ENCODE assay signal across 9 mouse cellular contexts in the genomic region with DNA sequence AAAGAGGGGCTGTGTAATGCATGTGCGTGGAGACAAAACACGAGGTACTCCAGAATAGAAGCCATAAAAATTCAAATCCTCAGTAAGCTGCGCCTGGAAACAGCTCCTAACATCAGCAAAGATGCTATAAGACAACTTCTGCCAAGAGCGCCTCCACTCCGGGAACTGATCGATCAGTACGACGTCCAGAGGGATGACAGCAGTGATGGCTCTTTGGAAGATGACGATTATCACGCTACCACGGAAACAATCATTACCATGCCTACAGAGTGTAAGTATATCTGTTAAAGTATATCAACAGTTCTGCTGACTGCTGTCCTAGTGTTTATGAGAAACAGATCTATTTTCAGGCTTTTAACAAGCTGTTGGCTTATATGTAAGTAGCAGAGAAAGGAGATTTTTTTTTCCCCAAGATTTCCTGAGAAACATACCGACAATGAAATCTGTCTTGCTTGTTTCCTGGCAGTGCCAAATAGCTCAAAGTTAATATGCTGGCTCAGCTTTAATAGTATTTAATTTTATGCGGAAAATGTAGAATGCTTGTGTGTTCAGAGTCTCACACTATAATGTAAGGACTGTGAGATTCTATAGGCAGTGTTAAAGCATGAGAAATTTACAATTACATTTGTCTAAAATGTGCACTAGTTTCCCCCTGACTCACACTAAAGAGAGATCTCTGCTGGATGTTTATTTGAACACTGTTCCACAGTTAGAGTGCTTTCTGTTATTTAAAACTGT. TPM values are rescaled to one million over a fixed set of nuclear protein-coding genes. Genes with fewer than 3 reads are reported as not detected.
DNase-seq lines count a peak whose midpoint lies in the region; ATAC-seq lines count a peak whose summit lies in the region.
"Had no signal": no experiment of that assay in that cellular context is flagged by ENCODE, and none has a peak within 500 bp of the region (broad histone marks: within the 10 kb centered on the region; RNA-seq: fewer than 3 reads in every experiment).

No protein-coding gene starts in this region.

- no peaks in the 10 kb centered on the region for H3K27me3 ChIP-seq in midbrain, embryonic 13.5 days
- no peaks in the 10 kb centered on the region for H3K27me3 ChIP-seq in midbrain, embryonic 11.5 days (ENCODE audit: control insufficient read depth, insufficient read depth, low read length)
- H3K27me3 ChIP-seq in hindbrain, embryonic 14.5 days (ENCODE audit: control insufficient read depth, insufficient read depth, low read length), result no peaks in the 10 kb centered on the region
- H3K27me3 ChIP-seq in limb, embryonic 13.5 days, result no peaks in the 10 kb centered on the region

- H3K9ac ChIP-seq in midbrain, embryonic 13.5 days (replicated peaks), result no peak overlapping the region
- no peak overlapping the region for H3K9ac ChIP-seq in midbrain, embryonic 11.5 days (ENCODE audit: low read length)
- 0 out of 2 replicates have a peak overlapping the region, but pooled peaks have one; percentile 31 for H3K9ac ChIP-seq in hindbrain, embryonic 14.5 days
- no peak overlapping the region for H3K9ac ChIP-seq in limb, embryonic 13.5 days
- H3K9ac ChIP-seq: liver, embryonic 14.5 days had no signal

- H3K27ac ChIP-seq in midbrain, embryonic 13.5 days, result no peak overlapping the region
- H3K27ac ChIP-seq in midbrain, embryonic 11.5 days (ENCODE audit: low read depth, low read length), result no peak overlapping the region
- H3K27ac ChIP-seq in hindbrain, embryonic 14.5 days, result no peak overlapping the region
- peak overlapping the region; percentile 48; the same call in 1 of the 2 replicates for H3K27ac ChIP-seq in limb, embryonic 13.5 days
- H3K27ac ChIP-seq: liver, embryonic 14.5 days had no signal

- H3K4me1 ChIP-seq in midbrain, embryonic 13.5 days (replicated peaks), result peaks cover 18% of the 10 kb centered on the region
- no peaks in the 10 kb centered on the region for H3K4me1 ChIP-seq in midbrain, embryonic 11.5 days (ENCODE audit: control insufficient read depth, insufficient read depth, low read length)
- H3K4me1 ChIP-seq in hindbrain, embryonic 14.5 days (replicated peaks; ENCODE audit: control insufficient read depth, insufficient read depth, low read length), result peaks cover 5% of the 10 kb centered on the region; the same call in 1 of the 2 replicates
- peaks cover 25% of the 10 kb centered on the region for H3K4me1 ChIP-seq in limb, embryonic 13.5 days

- WGBS in midbrain, embryonic 13.5 days, result 59% methylated on average over 13 of the region's 13 CpGs
- WGBS in midbrain, embryonic 11.5 days, result 76% methylated on average over 13 of the region's 13 CpGs
- 46% methylated on average over 13 of the region's 13 CpGs for WGBS in hindbrain, embryonic 14.5 days
- 41% methylated on average over 13 of the region's 13 CpGs for WGBS in limb, embryonic 13.5 days

- no peaks in the 10 kb centered on the region for H3K9me3 ChIP-seq in midbrain, embryonic 13.5 days
- no peaks in the 10 kb centered on the region for H3K9me3 ChIP-seq in midbrain, embryonic 11.5 days (ENCODE audit: control insufficient read depth, low read length)
- no peaks in the 10 kb centered on the region for H3K9me3 ChIP-seq in hindbrain, embryonic 14.5 days (ENCODE audit: control insufficient read depth, low read length)
- no peaks in the 10 kb centered on the region for H3K9me3 ChIP-seq in limb, embryonic 13.5 days

- DNase-seq in midbrain, embryonic 11.5 days (ENCODE audit: low spot score, missing footprints), result no peak
- DNase-seq in hindbrain, embryonic 14.5 days (ENCODE audit: low spot score), result no peak
- no peak for DNase-seq in adrenal gland, adult (ENCODE audit: inconsistent age in 2 of 2, low spot score in 1 of 2)
- no peak for DNase-seq in adrenal gland, postnatal 10 days

- no peak overlapping the region; the same call in 1 of the 2 replicates for H3K4me2 ChIP-seq in midbrain, embryonic 13.5 days (replicated peaks)
- no peak overlapping the region for H3K4me2 ChIP-seq in midbrain, embryonic 11.5 days
- peak overlapping the region; percentile 27 for H3K4me2 ChIP-seq in hindbrain, embryonic 14.5 days (replicated peaks)
- peak overlapping the region; percentile 47 for H3K4me2 ChIP-seq in limb, embryonic 13.5 days (replicated peaks)

- no peak overlapping the region for H3K4me3 ChIP-seq in midbrain, embryonic 13.5 days (replicated peaks)
- H3K4me3 ChIP-seq in midbrain, embryonic 11.5 days (ENCODE audit: low read depth, low read length), result no peak overlapping the region
- no peak overlapping the region for H3K4me3 ChIP-seq in hindbrain, embryonic 14.5 days (replicated peaks; ENCODE audit: low read length)
- peak overlapping the region; percentile 17 for H3K4me3 ChIP-seq in limb, embryonic 13.5 days

- peak; percentile 68; the same call in 1 of the 2 replicates for ATAC-seq in midbrain, embryonic 13.5 days
- ATAC-seq in midbrain, embryonic 11.5 days (ENCODE audit: low FRiP score), result no peak
- no peak for ATAC-seq in hindbrain, embryonic 14.5 days (ENCODE audit: low FRiP score)
- ATAC-seq in limb, embryonic 13.5 days (ENCODE audit: low FRiP score, low read depth), result peak; percentile 28; the same call in 1 of the 2 replicates
- no peak for ATAC-seq in megakaryocyte progenitor cell, adult 5-6 weeks (replicated peaks; ENCODE audit: poor library complexity)

- no peaks in the 10 kb centered on the region for H3K36me3 ChIP-seq in midbrain, embryonic 13.5 days
- H3K36me3 ChIP-seq in midbrain, embryonic 11.5 days (ENCODE audit: control insufficient read depth, insufficient read depth, low read length), result no peaks in the 10 kb centered on the region
- no peaks in the 10 kb centered on the region for H3K36me3 ChIP-seq in hindbrain, embryonic 14.5 days (replicated peaks; ENCODE audit: control insufficient read depth, insufficient read depth)
- no peaks in the 10 kb centered on the region for H3K36me3 ChIP-seq in limb, embryonic 13.5 days

RNA-seq across cellular contexts. Expression of gene Mstn, which starts 0.6 kb away (rescaled TPM):
- polyA plus RNA-seq in midbrain, embryonic 13.5 days (2015; fragmentation: Nextera tagmentation; extraction: Ambion mirVana), result 0.24 and 0.31 TPM in 2 replicates
- polyA plus RNA-seq in midbrain, embryonic 11.5 days (2014; fragmentation: Nextera tagmentation; extraction: Ambion mirVana), result 0.15 TPM in 1 of 2 replicates, not detected in the other
- 0.25 TPM in 2 replicates for polyA plus RNA-seq in hindbrain, embryonic 14.5 days (2014; fragmentation: Nextera tagmentation; extraction: Ambion mirVana)
- polyA plus RNA-seq in limb, embryonic 13.5 days (2015; fragmentation: Nextera tagmentation; extraction: Ambion mirVana), result 15.5 and 16.3 TPM in 2 replicates
- total RNA-seq in adrenal gland, postnatal 10 days (2021), result 1 to 10 TPM in 1 of 2 experiments, under 1 TPM in 1; 0.63 to 2.5 TPM
- total RNA-seq in megakaryocyte progenitor cell, adult 5-6 weeks (2015), result not detected in 2 replicates
- total RNA-seq in megakaryocyte progenitor cell, adult 5-6 weeks (2017), result not detected in 2 replicates
- total RNA-seq: hematopoietic stem cell, adult 5-6 weeks had no signal

RNA-seq across cellular contexts. Expression of gene 1700019D03Rik, which starts 42.1 kb away (rescaled TPM):
- 0.83 and 1.8 TPM in 2 replicates for polyA plus RNA-seq in midbrain, embryonic 13.5 days (2015; fragmentation: Nextera tagmentation; extraction: Ambion mirVana)
- 2.5 and 3.3 TPM in 2 replicates for polyA plus RNA-seq in midbrain, embryonic 11.5 days (2014; fragmentation: Nextera tagmentation; extraction: Ambion mirVana)
- 3.6 and 4.0 TPM in 2 replicates for polyA plus RNA-seq in hindbrain, embryonic 14.5 days (2014; fragmentation: Nextera tagmentation; extraction: Ambion mirVana)
- polyA plus RNA-seq in limb, embryonic 13.5 days (2015; fragmentation: Nextera tagmentation; extraction: Ambion mirVana), result 3.6 and 4.0 TPM in 2 replicates
- total RNA-seq in adrenal gland, postnatal 10 days (2021), result under 1 TPM; 0.81 to 0.82 TPM
- total RNA-seq in megakaryocyte progenitor cell, adult 5-6 weeks (2015), result 0.17 and 0.20 TPM in 2 replicates
- 0.10 and 0.17 TPM in 2 replicates for total RNA-seq in megakaryocyte progenitor cell, adult 5-6 weeks (2017)
- total RNA-seq: hematopoietic stem cell, adult 5-6 weeks had no signal

Comparison
In these comparisons a context has a peak if more than half of its experiments do, and no peak if none do; other contexts are left out.
1. ATAC-seq: peak in midbrain, embryonic 13.5 days (single experiment) and limb, embryonic 13.5 days (single experiment); none in midbrain, embryonic 11.5 days (single experiment), hindbrain, embryonic 14.5 days (single experiment) and megakaryocyte progenitor cell, adult 5-6 weeks (single experiment).
2. H3K4me2 ChIP-seq: peak in hindbrain, embryonic 14.5 days (single experiment) and limb, embryonic 13.5 days (single experiment); none in midbrain, embryonic 13.5 days (single experiment) and midbrain, embryonic 11.5 days (single experiment).
3. RNA of gene Mstn, which starts 0.6 kb away (polyA plus RNA-seq): 15.5 to 16.3 TPM in limb, embryonic 13.5 days; 0.25 TPM in hindbrain, embryonic 14.5 days, 0.24 to 0.31 TPM in midbrain, embryonic 13.5 days and 0.15 TPM in midbrain, embryonic 11.5 days; every median in the first group is over 10 times any median in the second.